Mouse (Mus musculus) hindbrain, embryonic 10.5 days (tissue): ENCODE measurements at regions not wholly inside any gene's neighbourhood (a gene's known extent, or its start where the extent isn't known, plus 50 kb on each side); places are given as distances from the start of the nearest gene placed in this dataset.

ENCODE experiments used
- DNase-seq: peaks from one replicate; pipeline ENCODE4 v3.0.0-alpha.2; 2017; ENCODE audit warnings: low spot score
- H3K27ac ChIP-seq: fragments of 300-500 bp; sonication (generic); 2 replicates; pipeline ENCODE4 v1.5.1; 2016; ENCODE audit warnings: mild to moderate bottlenecking, moderate library complexity
- H3K27me3 ChIP-seq: fragments of 300-500 bp; sonication (generic); 2 replicates; pipeline ENCODE4 v1.6.1; 2016; ENCODE audit warnings: mild to moderate bottlenecking; ENCODE audit not compliant: poor library complexity, insufficient read depth, severe bottlenecking
- H3K36me3 ChIP-seq: fragments of 300-500 bp; sonication (generic); 2 replicates; pipeline ENCODE4 v1.6.1; 2016; ENCODE audit warnings: mild to moderate bottlenecking, moderate library complexity
- H3K4me1 ChIP-seq: fragments of 300-500 bp; sonication (generic); replicated peaks from 2 replicates; pipeline ENCODE4 v1.6.1; 2016; ENCODE audit warnings: mild to moderate bottlenecking
- H3K4me3 ChIP-seq: fragments of 300-500 bp; sonication (generic); 2 replicates; pipeline ENCODE4 v1.5.1; 2016; ENCODE audit warnings: mild to moderate bottlenecking, moderate library complexity
- H3K9me3 ChIP-seq: fragments of 300-500 bp; sonication (generic); 2 replicates; pipeline ENCODE4 v1.6.1; 2016; ENCODE audit warnings: mild to moderate bottlenecking, moderate library complexity
- WGBS: fragments of 180-500 bp; shearing (Covaris S2); methylation state at CpG from one replicate; pipeline ENCODE4 v1.1.7; 2016; 5-methylcytosine and 5-hydroxymethylcytosine counted together

GRCm38 (mm10) chr9:27670032-27670740 is 120.4 kb upstream of the Opcml start:
- DNase-seq, result no peak
- H3K9me3 ChIP-seq, result no peaks in the 10 kb centered on the region

GRCm38 (mm10) chr9:27685325-27685724 is 105.2 kb upstream of the Opcml start:
- Histone ChIP-seq H3K27ac (no peak overlapping the region), H3K9me3 (no peaks in the 10 kb centered on the region), H3K36me3 (no peaks in the 10 kb centered on the region), H3K27me3 (no peaks in the 10 kb centered on the region), H3K4me1 (peaks cover 4% of the 10 kb centered on the region; the same call in 1 of the 2 replicates), H3K4me3 (no peak overlapping the region)
- no peak for DNase-seq

More at GRCm38 (mm10) chr9:27670032-27670740, 120.4 kb upstream of the Opcml start:
- no peak overlapping the region for H3K4me3 ChIP-seq
- H3K4me1 ChIP-seq, result peaks cover 9% of the 10 kb centered on the region
- WGBS, result 31% methylated on average over 6 of the region's 6 CpGs
- no peaks in the 10 kb centered on the region for H3K36me3 ChIP-seq
- peak overlapping the region; percentile 46; the same call in 1 of the 2 replicates for H3K27ac ChIP-seq
- H3K27me3 ChIP-seq, result no peaks in the 10 kb centered on the region

- H3K4me3 ChIP-seq, result no peak overlapping the region
- 88% methylated on average over 4 of the region's 4 CpGs for WGBS
- DNase-seq, result no peak
- H3K27ac ChIP-seq, result no peak overlapping the region
- H3K27me3 ChIP-seq, result no peaks in the 10 kb centered on the region
- H3K4me1 ChIP-seq, result no peaks in the 10 kb centered on the region
- no peaks in the 10 kb centered on the region for H3K36me3 ChIP-seq
- H3K9me3 ChIP-seq, result no peaks in the 10 kb centered on the region
These were observed 99.0 kb upstream of the Opcml start for GRCm38 (mm10) chr9:27691616-27692015.

GRCm38 (mm10) chr9:27692751-27693150 is 97.8 kb upstream of the Opcml start:
- H3K9me3 ChIP-seq, result no peaks in the 10 kb centered on the region
- no peaks in the 10 kb centered on the region for H3K27me3 ChIP-seq
- H3K27ac ChIP-seq, result no peak overlapping the region
- WGBS, result 89% methylated on average over 3 of the region's 3 CpGs
- H3K36me3 ChIP-seq, result no peaks in the 10 kb centered on the region
- H3K4me1 ChIP-seq, result no peaks in the 10 kb centered on the region
- DNase-seq, result no peak
- no peak overlapping the region for H3K4me3 ChIP-seq

- Histone ChIP-seq H3K27ac (no peak overlapping the region), H3K27me3 (no peaks in the 10 kb centered on the region), H3K4me3 (no peak overlapping the region), H3K4me1 (no peaks in the 10 kb centered on the region), H3K36me3 (no peaks in the 10 kb centered on the region), H3K9me3 (no peaks in the 10 kb centered on the region)
- 81% methylated on average over 8 of the region's 8 CpGs for WGBS
- no peak for DNase-seq
These were observed 95.6 kb upstream of the Opcml start for GRCm38 (mm10) chr9:27694805-27695593.

- H3K4me3 ChIP-seq, result no peak overlapping the region
- no peaks in the 10 kb centered on the region for H3K27me3 ChIP-seq
- H3K36me3 ChIP-seq, result no peaks in the 10 kb centered on the region
- H3K4me1 ChIP-seq, result no peaks in the 10 kb centered on the region
- H3K27ac ChIP-seq, result no peak overlapping the region
- 83% methylated on average over 9 of the region's 9 CpGs for whole genome bisulfite sequencing
- H3K9me3 ChIP-seq, result no peaks in the 10 kb centered on the region
- DNase-seq, result no peak
These were observed 89.0 kb upstream of the Opcml start for GRCm38 (mm10) chr9:27701559-27701958.

GRCm38 (mm10) chr9:27702140-27702539 is 88.4 kb upstream of the Opcml start:
- Histone ChIP-seq H3K36me3 (no peaks in the 10 kb centered on the region), H3K4me3 (no peak overlapping the region), H3K27me3 (no peaks in the 10 kb centered on the region), H3K9me3 (no peaks in the 10 kb centered on the region), H3K4me1 (no peaks in the 10 kb centered on the region), H3K27ac (no peak overlapping the region)
- WGBS, result 82% methylated on average over 3 of the region's 3 CpGs
- DNase-seq, result no peak

- Histone ChIP-seq H3K27me3 (no peaks in the 10 kb centered on the region), H3K9me3 (no peaks in the 10 kb centered on the region), H3K4me1 (0 out of 2 replicates have a peak, but pooled peaks cover 7% of the 10 kb centered on the region), H3K36me3 (no peaks in the 10 kb centered on the region), H3K4me3 (no peak overlapping the region), H3K27ac (no peak overlapping the region)
- no peak for DNase-seq
- 78% methylated on average over 5 of the region's 5 CpGs for WGBS
These were observed 86.6 kb upstream of the Opcml start for GRCm38 (mm10) chr9:27704001-27704400.

GRCm38 (mm10) chr9:27723840-27724408 is 66.7 kb upstream of the Opcml start:
- 80% methylated on average over 2 of the region's 2 CpGs for WGBS
- no peak for DNase-seq
- Histone ChIP-seq H3K4me3 (no peak overlapping the region), H3K27me3 (no peaks in the 10 kb centered on the region), H3K4me1 (peaks cover 5% of the 10 kb centered on the region), H3K9me3 (no peaks in the 10 kb centered on the region), H3K27ac (no peak overlapping the region), H3K36me3 (no peaks in the 10 kb centered on the region)

GRCm38 (mm10) chr9:27724576-27724975 is 66.0 kb upstream of the Opcml start:
- WGBS, result 79% methylated on average over 2 of the region's 2 CpGs
- H3K4me1 ChIP-seq, result peaks cover 12% of the 10 kb centered on the region
- no peak overlapping the region for H3K4me3 ChIP-seq
- H3K36me3 ChIP-seq, result no peaks in the 10 kb centered on the region
- no peaks in the 10 kb centered on the region for H3K9me3 ChIP-seq
- H3K27ac ChIP-seq, result no peak overlapping the region
- no peaks in the 10 kb centered on the region for H3K27me3 ChIP-seq
- DNase-seq, result no peak

- peaks cover 15% of the 10 kb centered on the region for H3K4me1 ChIP-seq
- H3K9me3 ChIP-seq, result no peaks in the 10 kb centered on the region
- WGBS, result 8% methylated on average over 13 of the region's 13 CpGs
- no peaks in the 10 kb centered on the region for H3K36me3 ChIP-seq
- H3K4me3 ChIP-seq, result peak overlapping the region; percentile 33
- no peaks in the 10 kb centered on the region for H3K27me3 ChIP-seq
- DNase-seq, result peak; percentile 51
- H3K27ac ChIP-seq, result peak overlapping the region; percentile 84
These were observed 61.7 kb upstream of the Opcml start for GRCm38 (mm10) chr9:27728652-27729557.

GRCm38 (mm10) chr9:27729558-27729889 is 61.1 kb upstream of the Opcml start:
- H3K27me3 ChIP-seq, result no peaks in the 10 kb centered on the region
- H3K36me3 ChIP-seq, result no peaks in the 10 kb centered on the region
- H3K9me3 ChIP-seq, result no peaks in the 10 kb centered on the region
- H3K27ac ChIP-seq, result no peak overlapping the region
- no peak for DNase-seq
- 29% methylated on average over 1 of the region's 1 CpGs for WGBS
- H3K4me1 ChIP-seq, result peaks cover 15% of the 10 kb centered on the region
- no peak overlapping the region for H3K4me3 ChIP-seq
